Mouse (Mus musculus): Measurements from ENCODE around the gene Brpf1. TPM values are rescaled to one million over a fixed set of nuclear protein-coding genes. Genes with fewer than 3 reads are reported as not detected.

The Brpf1 gene
- 79.0 TPM for total RNA-seq (2023)

DNA sequence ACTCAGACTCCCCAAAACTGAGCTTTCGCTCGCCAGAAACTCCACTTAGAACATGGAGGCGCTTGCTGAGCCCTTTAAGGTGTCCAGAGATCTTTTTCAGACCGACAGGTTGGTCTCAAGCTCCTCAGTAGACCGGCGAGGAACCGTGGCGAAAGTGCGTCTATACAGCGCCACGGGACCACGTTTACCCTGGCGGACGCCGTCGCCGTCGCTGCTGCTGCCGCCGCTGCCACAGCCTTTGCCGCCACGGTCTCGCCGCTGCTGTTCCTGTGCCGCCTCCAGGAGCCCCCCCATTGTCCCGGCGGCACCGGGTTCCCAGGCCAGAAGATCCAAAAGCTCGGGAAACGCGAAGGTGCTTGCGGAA lies at the start of gene Brpf1:
Gene Brpf1 (plus strand): TSS at position 152 of the 364 bp plus-strand sequence.

GRCm38 (mm10) chr6:113282101-113282802 lies 24.7 kb upstream of the Brpf1 start, which contains the start of gene Cpne9:
TSS of gene Cpne9 (plus strand) at chr6:113282307.

DNA sequence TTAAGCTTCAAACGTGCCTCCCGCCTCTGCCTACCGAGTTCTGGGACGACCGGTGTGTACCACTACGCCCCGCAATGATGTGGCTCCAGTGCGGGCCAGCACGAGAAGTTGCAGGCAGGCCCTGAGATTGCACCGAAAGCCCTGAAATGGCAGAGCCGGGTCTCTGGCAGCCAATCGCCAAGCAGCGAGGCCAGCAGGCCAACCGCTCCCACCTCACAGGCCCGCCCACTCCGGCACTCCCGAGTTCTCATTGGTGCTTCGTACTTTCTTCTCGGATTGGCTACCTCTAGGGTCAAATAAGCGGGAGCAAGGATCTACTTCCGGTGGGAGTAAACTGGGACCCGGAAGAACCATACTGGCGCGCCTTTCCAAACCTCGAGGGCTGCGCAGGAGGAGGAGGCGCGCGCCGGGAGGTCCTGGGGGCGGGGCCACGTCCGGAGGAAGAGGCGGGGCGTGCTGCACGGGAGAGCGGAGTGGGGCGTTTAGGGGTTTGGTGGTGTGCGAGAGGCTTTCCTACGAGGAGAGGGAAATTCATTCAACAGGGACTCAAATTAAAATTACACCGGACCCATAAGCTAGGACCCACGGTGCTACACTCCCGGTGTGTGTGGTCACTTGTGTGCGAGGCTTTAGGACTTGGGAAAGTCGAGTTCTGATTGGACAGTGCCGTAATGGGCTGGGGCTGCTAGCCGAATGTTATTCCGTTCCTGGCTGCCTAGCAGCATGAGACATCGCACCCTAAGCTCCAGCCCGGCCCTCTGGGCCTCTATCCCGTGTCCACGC lies 19.8 kb downstream of the Brpf1 start, which contains the start of gene Ogg1:
Gene Ogg1 (plus strand): TSS at position 440 of the 783 bp plus-strand sequence.

DNA sequence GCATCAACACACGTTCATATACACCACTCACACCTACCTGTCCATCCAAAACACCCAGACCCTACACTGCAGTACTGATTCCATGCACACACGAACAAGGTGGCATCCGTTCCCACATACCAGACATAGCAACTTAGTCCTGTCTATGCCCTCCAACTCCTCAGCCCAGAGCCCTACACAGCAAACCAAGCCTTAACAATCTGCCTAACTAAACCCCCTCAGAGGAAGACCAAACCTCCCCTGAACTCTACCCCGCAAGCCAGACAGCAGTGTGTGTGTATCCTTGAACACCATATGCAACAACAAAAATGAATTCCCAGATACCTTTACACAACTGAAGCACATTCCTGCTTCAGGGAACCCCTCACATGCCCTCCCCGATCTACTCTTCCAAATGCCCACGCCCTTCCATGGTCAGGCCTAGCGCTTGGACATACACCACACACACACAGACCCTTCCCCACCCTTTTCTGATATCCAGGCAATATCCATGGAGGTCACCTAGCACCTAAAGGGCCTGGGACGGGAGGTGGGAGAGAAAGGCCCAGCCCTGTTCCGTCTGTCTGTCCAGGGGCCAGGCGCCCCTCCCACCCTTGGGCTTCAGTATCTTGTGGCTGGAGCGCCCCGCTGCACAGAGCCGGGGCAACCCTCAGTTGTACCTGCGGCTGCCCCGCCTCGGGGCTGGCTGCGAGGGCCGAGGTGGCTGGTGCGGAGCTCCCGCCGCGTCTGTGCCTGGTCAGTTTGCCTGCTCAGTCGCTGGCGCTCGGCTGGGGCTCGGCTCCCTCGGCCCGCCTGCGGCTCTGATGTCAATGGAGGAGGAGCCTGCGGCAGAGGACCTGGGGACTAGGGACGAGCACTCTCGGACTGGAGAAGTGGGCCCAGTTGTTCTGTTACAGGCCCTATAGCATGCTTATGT lies 36.5 kb downstream of the Brpf1 start, which contains the start of gene Camk1:
Gene Camk1 (minus strand): TSS at position 808 of the 916 bp plus-strand sequence.

Other genes with a start within 250 kb of the Brpf1 start
- 108 TPM for gene Setd5, start 229.8 kb upstream of the Brpf1 start, total RNA-seq (2023)
- 0.41 TPM for gene Lhfpl4, start 111.8 kb upstream of the Brpf1 start, total RNA-seq (2023)
- 42.4 TPM for gene Mtmr14, start 69.3 kb upstream of the Brpf1 start, total RNA-seq (2023)
- gene Cpne9, start 24.8 kb upstream of the Brpf1 start, total RNA-seq (2023): 1.3 TPM
- gene Ogg1, start 19.8 kb downstream of the Brpf1 start, total RNA-seq (2023): 10.7 TPM
- 1.2 TPM for gene Camk1, start 36.8 kb downstream of the Brpf1 start, total RNA-seq (2023)
- gene Tada3, start 70.7 kb downstream of the Brpf1 start, total RNA-seq (2023): 25.2 TPM
- gene Arpc4, start 71.0 kb downstream of the Brpf1 start, total RNA-seq (2023): 224 TPM
- 51.7 TPM for gene Ttll3, start 82.1 kb downstream of the Brpf1 start, total RNA-seq (2023)
- 10.7 TPM for gene Rpusd3, start 112.2 kb downstream of the Brpf1 start, total RNA-seq (2023)
- gene Cidec, start 128.6 kb downstream of the Brpf1 start, total RNA-seq (2023): not detected
- gene Jagn1, start 135.4 kb downstream of the Brpf1 start, total RNA-seq (2023): 13.5 TPM
- gene Il17re, start 151.3 kb downstream of the Brpf1 start, total RNA-seq (2023): 0.79 TPM
- gene Il17rc, start 164.3 kb downstream of the Brpf1 start, total RNA-seq (2023): not detected
- 9.9 TPM for gene Creld1, start 176.2 kb downstream of the Brpf1 start, total RNA-seq (2023)
- 0.70 TPM for gene Prrt3, start 194.8 kb downstream of the Brpf1 start, total RNA-seq (2023)
- 72.3 TPM for gene Emc3, start 224.5 kb downstream of the Brpf1 start, total RNA-seq (2023)
- gene Fancd2, start 224.5 kb downstream of the Brpf1 start, total RNA-seq (2023): 1.3 TPM

All from CD4-positive naive resting alpha-beta T cell, adult 76 days (primary cell).